Mouse (Mus musculus) cerebellum, postnatal 14 days (tissue): ENCODE results near the gene 4930453N24Rik.

Source experiments
- DNase-seq, 2 experiments: peaks; one replicate each; pipeline ENCODE4 v3.0.0; 2021; ENCODE audit warnings: mixed read lengths in 2 of 2

4930453N24Rik gene

DNA sequence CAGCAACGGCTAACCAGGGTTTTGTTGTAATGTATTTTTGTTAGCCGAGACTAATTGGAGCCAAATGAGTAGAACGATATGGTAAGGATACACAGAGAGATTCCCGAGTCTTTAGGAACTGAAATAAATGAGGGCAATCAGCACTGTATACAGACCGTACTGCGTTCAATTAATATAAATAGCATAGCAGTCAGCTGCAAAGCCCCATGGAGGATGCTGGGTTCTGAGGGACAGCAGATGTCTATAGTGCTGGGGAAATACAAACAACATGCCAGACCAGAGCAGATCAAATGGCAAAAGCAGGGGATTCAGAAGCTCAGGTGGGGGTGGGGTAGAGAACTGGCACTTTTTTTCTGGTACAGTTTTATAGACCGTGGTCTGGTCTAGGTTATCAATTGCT is 51.9 kb downstream of the 4930453N24Rik start:
- no peak for DNase-seq

DNA sequence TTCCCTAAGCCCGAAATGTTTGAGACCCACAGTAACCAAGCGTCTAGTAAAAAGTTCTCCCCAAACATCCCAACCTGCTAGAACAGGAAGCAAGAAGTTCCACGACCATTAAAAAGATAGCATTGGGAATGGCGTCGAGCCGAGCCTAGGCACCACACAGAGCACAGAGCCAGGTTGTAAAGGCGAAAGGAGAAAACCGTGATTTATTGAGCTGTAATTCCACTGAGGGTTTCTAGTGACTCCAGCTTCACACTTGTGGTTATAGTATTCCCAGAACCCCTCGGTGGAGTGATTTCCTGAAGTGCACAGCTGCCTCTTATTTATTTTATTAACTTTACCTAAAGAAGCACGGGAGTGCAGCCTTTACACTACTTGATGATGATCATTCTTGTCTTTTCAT is 53.1 kb downstream of the 4930453N24Rik start:
- no peak for DNase-seq

DNA sequence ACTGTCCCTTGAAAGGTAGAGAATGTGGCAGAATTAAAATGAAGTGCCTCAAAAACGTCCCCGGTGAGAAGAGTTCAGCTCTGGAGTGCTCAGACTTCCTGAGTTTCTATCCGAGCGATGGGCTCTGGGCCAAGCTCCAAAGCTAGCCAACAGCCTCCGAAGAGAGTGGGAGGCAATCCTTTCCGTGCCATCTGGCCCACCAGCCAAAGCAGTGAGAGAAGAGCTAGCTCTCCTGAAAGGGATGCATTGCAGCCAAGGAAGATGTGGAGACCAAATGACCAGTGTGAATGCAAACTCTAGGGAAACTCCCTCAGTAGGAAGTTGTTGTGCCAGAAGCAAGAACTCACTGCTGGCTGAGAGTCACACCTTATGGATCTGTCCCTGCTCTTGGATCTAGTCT is 59.1 kb downstream of the 4930453N24Rik start:
- DNase-seq = peak; percentile 95 to 97
